Comparison of ENCODE assay signal across 27 mouse cellular contexts in genomic region chr1:23365614-23366013, GRCm38 (mm10). TPM values are rescaled to one million over a fixed set of nuclear protein-coding genes. Genes with fewer than 3 reads are reported as not detected.
DNase-seq lines count a peak whose midpoint lies in the region; ATAC-seq and TF ChIP-seq lines count a peak whose summit lies in the region.
"Had no signal": no experiment of that assay in that cellular context is flagged by ENCODE, and none has a peak within 500 bp of the region (broad histone marks: within the 10 kb centered on the region; RNA-seq: fewer than 3 reads in every experiment).

No protein-coding gene starts in this region.

- no peaks in the 10 kb centered on the region for H3K9me3 ChIP-seq in forebrain, embryonic 13.5 days (replicated peaks)
- no peaks in the 10 kb centered on the region for H3K9me3 ChIP-seq in forebrain, embryonic 15.5 days
- no peaks in the 10 kb centered on the region for H3K9me3 ChIP-seq in forebrain, postnatal 0 days (ENCODE audit: low read length)
- no peaks in the 10 kb centered on the region for H3K9me3 ChIP-seq in forebrain, embryonic 11.5 days (ENCODE audit: control insufficient read depth, low read length)
- H3K9me3 ChIP-seq in midbrain, embryonic 11.5 days (ENCODE audit: control insufficient read depth, low read length) = no peaks in the 10 kb centered on the region
- no peaks in the 10 kb centered on the region for H3K9me3 ChIP-seq in midbrain, embryonic 14.5 days (ENCODE audit: control insufficient read depth, low read length)
- H3K9me3 ChIP-seq: embryonic facial prominence, embryonic 13.5 days; embryonic facial prominence, embryonic 15.5 days; forebrain, embryonic 10.5 days; G1E had no signal

- H3K9ac ChIP-seq in forebrain, embryonic 13.5 days = no peak overlapping the region
- H3K9ac ChIP-seq in forebrain, embryonic 15.5 days (replicated peaks) = no peak overlapping the region
- no peak overlapping the region for H3K9ac ChIP-seq in forebrain, postnatal 0 days
- H3K9ac ChIP-seq in forebrain, embryonic 11.5 days (ENCODE audit: low read length) = no peak overlapping the region
- H3K9ac ChIP-seq in midbrain, embryonic 11.5 days (ENCODE audit: low read length) = no peak overlapping the region
- H3K9ac ChIP-seq in midbrain, embryonic 14.5 days (replicated peaks; ENCODE audit: low read length) = no peak overlapping the region
- H3K9ac ChIP-seq: embryonic facial prominence, embryonic 13.5 days; embryonic facial prominence, embryonic 15.5 days had no signal

- no peak overlapping the region for H3K4me3 ChIP-seq in forebrain, embryonic 13.5 days
- H3K4me3 ChIP-seq in forebrain, embryonic 15.5 days = no peak overlapping the region
- H3K4me3 ChIP-seq in forebrain, postnatal 0 days (ENCODE audit: low read depth, low read length) = no peak overlapping the region
- H3K4me3 ChIP-seq in forebrain, embryonic 11.5 days (ENCODE audit: low read depth, low read length) = no peak overlapping the region
- H3K4me3 ChIP-seq in midbrain, embryonic 11.5 days (ENCODE audit: low read depth, low read length) = no peak overlapping the region
- no peak overlapping the region for H3K4me3 ChIP-seq in midbrain, embryonic 14.5 days (replicated peaks; ENCODE audit: low read depth, low read length)
- H3K4me3 ChIP-seq: embryonic facial prominence, embryonic 13.5 days; embryonic facial prominence, embryonic 15.5 days; erythroblast, embryonic 14.5 days; forebrain, embryonic 10.5 days had no signal

- H3K27me3 ChIP-seq in forebrain, embryonic 13.5 days = no peaks in the 10 kb centered on the region
- no peaks in the 10 kb centered on the region for H3K27me3 ChIP-seq in forebrain, embryonic 15.5 days
- H3K27me3 ChIP-seq in forebrain, postnatal 0 days (ENCODE audit: insufficient read depth, low read length) = no peaks in the 10 kb centered on the region
- H3K27me3 ChIP-seq in forebrain, embryonic 11.5 days (ENCODE audit: control insufficient read depth, insufficient read depth, low read length) = no peaks in the 10 kb centered on the region
- no peaks in the 10 kb centered on the region for H3K27me3 ChIP-seq in midbrain, embryonic 11.5 days (ENCODE audit: control insufficient read depth, insufficient read depth, low read length)
- no peaks in the 10 kb centered on the region for H3K27me3 ChIP-seq in midbrain, embryonic 14.5 days (ENCODE audit: control insufficient read depth, insufficient read depth, low read length)
- H3K27me3 ChIP-seq: CH12.LX; embryonic facial prominence, embryonic 13.5 days; embryonic facial prominence, embryonic 15.5 days had no signal

- no peak overlapping the region for H3K4me2 ChIP-seq in forebrain, embryonic 13.5 days
- no peak overlapping the region for H3K4me2 ChIP-seq in forebrain, embryonic 15.5 days (replicated peaks)
- H3K4me2 ChIP-seq in forebrain, postnatal 0 days (ENCODE audit: low read depth) = no peak overlapping the region
- H3K4me2 ChIP-seq in forebrain, embryonic 11.5 days (ENCODE audit: low read depth, low read length, severe bottlenecking) = no peak overlapping the region
- H3K4me2 ChIP-seq in midbrain, embryonic 11.5 days = no peak overlapping the region
- H3K4me2 ChIP-seq in midbrain, embryonic 14.5 days (ENCODE audit: low read length) = no peak overlapping the region
- H3K4me2 ChIP-seq: embryonic facial prominence, embryonic 13.5 days; embryonic facial prominence, embryonic 15.5 days had no signal

- H3K36me3 ChIP-seq in forebrain, embryonic 13.5 days (ENCODE audit: poor library complexity, severe bottlenecking) = 0 out of 2 replicates have a peak, but pooled peaks cover 3% of the 10 kb centered on the region
- no peaks in the 10 kb centered on the region for H3K36me3 ChIP-seq in forebrain, embryonic 15.5 days
- peaks cover 3% of the 10 kb centered on the region; the same call in 1 of the 2 replicates for H3K36me3 ChIP-seq in forebrain, postnatal 0 days (ENCODE audit: insufficient read depth)
- H3K36me3 ChIP-seq in forebrain, embryonic 11.5 days (ENCODE audit: control insufficient read depth, insufficient read depth, low read length) = no peaks in the 10 kb centered on the region
- no peaks in the 10 kb centered on the region for H3K36me3 ChIP-seq in midbrain, embryonic 11.5 days (ENCODE audit: control insufficient read depth, insufficient read depth, low read length)
- 0 out of 2 replicates have a peak, but pooled peaks cover 3% of the 10 kb centered on the region for H3K36me3 ChIP-seq in midbrain, embryonic 14.5 days (ENCODE audit: control insufficient read depth, insufficient read depth, low read length)
- H3K36me3 ChIP-seq: embryonic facial prominence, embryonic 13.5 days; embryonic facial prominence, embryonic 15.5 days had no signal

- H3K4me1 ChIP-seq in forebrain, embryonic 13.5 days = no peaks in the 10 kb centered on the region
- H3K4me1 ChIP-seq in forebrain, embryonic 15.5 days = no peaks in the 10 kb centered on the region
- H3K4me1 ChIP-seq in forebrain, postnatal 0 days (ENCODE audit: insufficient read depth) = no peaks in the 10 kb centered on the region
- H3K4me1 ChIP-seq in forebrain, embryonic 11.5 days (replicated peaks; ENCODE audit: control insufficient read depth, insufficient read depth, low read length) = no peaks in the 10 kb centered on the region
- no peaks in the 10 kb centered on the region for H3K4me1 ChIP-seq in midbrain, embryonic 11.5 days (ENCODE audit: control insufficient read depth, insufficient read depth, low read length)
- no peaks in the 10 kb centered on the region for H3K4me1 ChIP-seq in midbrain, embryonic 14.5 days (ENCODE audit: control insufficient read depth, insufficient read depth, low read length)
- H3K4me1 ChIP-seq: embryonic facial prominence, embryonic 13.5 days; embryonic facial prominence, embryonic 15.5 days; forebrain, embryonic 10.5 days had no signal

- no peak overlapping the region for H3K27ac ChIP-seq in forebrain, embryonic 13.5 days
- no peak overlapping the region for H3K27ac ChIP-seq in forebrain, embryonic 15.5 days (replicated peaks)
- no peak overlapping the region for H3K27ac ChIP-seq in forebrain, postnatal 0 days (ENCODE audit: low read depth, low read length)
- no peak overlapping the region for H3K27ac ChIP-seq in forebrain, embryonic 11.5 days (ENCODE audit: low read depth, low read length)
- H3K27ac ChIP-seq in midbrain, embryonic 11.5 days (ENCODE audit: low read depth, low read length) = no peak overlapping the region
- no peak overlapping the region for H3K27ac ChIP-seq in midbrain, embryonic 14.5 days (replicated peaks; ENCODE audit: low read depth, low read length)
- H3K27ac ChIP-seq: embryonic facial prominence, embryonic 13.5 days; embryonic facial prominence, embryonic 15.5 days; forebrain, embryonic 10.5 days had no signal

- ATAC-seq in forebrain, embryonic 13.5 days = 0 out of 2 replicates have a peak, but pooled peaks have one; percentile 33
- no peak for ATAC-seq in forebrain, embryonic 15.5 days (replicated peaks)
- peak; percentile 32; the same call in 1 of the 2 replicates for ATAC-seq in forebrain, postnatal 0 days
- no peak for ATAC-seq in forebrain, embryonic 11.5 days (replicated peaks; ENCODE audit: low FRiP score)
- ATAC-seq in midbrain, embryonic 11.5 days (ENCODE audit: low FRiP score) = no peak
- ATAC-seq in midbrain, embryonic 14.5 days (ENCODE audit: low FRiP score, low TSS enrichment) = no peak
- no peak for ATAC-seq in megakaryocyte progenitor cell, adult 5-6 weeks (replicated peaks; ENCODE audit: poor library complexity)
- ATAC-seq: activated CD4-positive, CD25-positive, alpha-beta regulatory T cell, adult 4 months; CD4-positive, CD25-positive, alpha-beta regulatory T cell, adult 4 months; Patski had no signal

- no peak for DNase-seq in forebrain, postnatal 0 days
- no peak for DNase-seq in forebrain, embryonic 11.5 days (ENCODE audit: low spot score)
- peak; percentile 76 for DNase-seq in midbrain, embryonic 11.5 days (ENCODE audit: low spot score, missing footprints)
- no peak for DNase-seq in midbrain, embryonic 14.5 days
- DNase-seq: adrenal gland, adult 8-10 months; adrenal gland, postnatal 14 days; adrenal gland, postnatal 36 days; B cell, adult 2 months; cerebellum, adult 11 months; cerebellum, adult 18-20 months; cerebellum, adult 8-10 months; cerebellum, adult 9-11 months; cerebellum, postnatal 14 days; cerebellum, postnatal 36 days; embryo, embryonic 11 days had no signal

- WGBS in forebrain, embryonic 13.5 days = 93% methylated on average over 2 of the region's 2 CpGs
- WGBS in forebrain, embryonic 15.5 days = 82% methylated on average over 2 of the region's 2 CpGs
- 88% methylated on average over 2 of the region's 2 CpGs for WGBS in forebrain, postnatal 0 days
- 89% methylated on average over 2 of the region's 2 CpGs for WGBS in forebrain, embryonic 11.5 days
- 91% methylated on average over 2 of the region's 2 CpGs for WGBS in midbrain, embryonic 11.5 days
- 92% methylated on average over 2 of the region's 2 CpGs for WGBS in midbrain, embryonic 14.5 days

- TF ChIP-seq CTCF in forebrain, postnatal 0 days (IDR thresholded peaks at IDR 0.05; ENCODE audit: low read depth) = no peak

RNA-seq across cellular contexts. Expression of gene Ogfrl1, which starts 32.0 kb away (rescaled TPM):
- polyA plus RNA-seq in forebrain, embryonic 13.5 days (2015; fragmentation: Nextera tagmentation; extraction: Ambion mirVana) = 7.4 and 7.7 TPM in 2 replicates
- polyA plus RNA-seq in forebrain, embryonic 15.5 days (2015; fragmentation: Nextera tagmentation; extraction: Ambion mirVana) = 15.1 and 17.1 TPM in 2 replicates
- 26.6 and 27.5 TPM in 2 replicates for total RNA-seq in forebrain, postnatal 0 days (2014; rRNA removed)
- polyA plus RNA-seq in forebrain, postnatal 0 days (2015; fragmentation: Nextera tagmentation; extraction: Ambion mirVana) = 18.2 and 19.6 TPM in 2 replicates
- 12.0 and 13.1 TPM in 2 replicates for polyA plus RNA-seq in forebrain, embryonic 11.5 days (2014; fragmentation: Nextera tagmentation; extraction: Ambion mirVana)
- 11.5 and 12.1 TPM in 2 replicates for polyA plus RNA-seq in midbrain, embryonic 11.5 days (2014; fragmentation: Nextera tagmentation; extraction: Ambion mirVana)
- 12.2 and 15.7 TPM in 2 replicates for polyA plus RNA-seq in midbrain, embryonic 14.5 days (2014; fragmentation: Nextera tagmentation; extraction: Ambion mirVana)
- 117 and 127 TPM in 2 replicates for total RNA-seq in megakaryocyte progenitor cell, adult 5-6 weeks (2015)
- total RNA-seq in megakaryocyte progenitor cell, adult 5-6 weeks (2017) = 61.2 and 74.4 TPM in 2 replicates
- total RNA-seq: CH12.LX had no signal

Comparison
In these comparisons a context has a peak if more than half of its experiments do, and no peak if none do; other contexts are left out.
1. ATAC-seq: peak in forebrain, embryonic 13.5 days (single experiment) and forebrain, postnatal 0 days (single experiment); none in forebrain, embryonic 15.5 days (single experiment), forebrain, embryonic 11.5 days (single experiment), midbrain, embryonic 11.5 days (single experiment), midbrain, embryonic 14.5 days (single experiment) and megakaryocyte progenitor cell, adult 5-6 weeks (single experiment).